Mouse (Mus musculus): ENCODE measurements around the gene Agr2. TPM values are rescaled to one million over a fixed set of nuclear protein-coding genes. Genes with fewer than 3 reads are reported as not detected.

Gene Agr2
- polyA plus RNA-seq, 1 experiment from 2014 or later, result 2.0 TPM

DNA sequence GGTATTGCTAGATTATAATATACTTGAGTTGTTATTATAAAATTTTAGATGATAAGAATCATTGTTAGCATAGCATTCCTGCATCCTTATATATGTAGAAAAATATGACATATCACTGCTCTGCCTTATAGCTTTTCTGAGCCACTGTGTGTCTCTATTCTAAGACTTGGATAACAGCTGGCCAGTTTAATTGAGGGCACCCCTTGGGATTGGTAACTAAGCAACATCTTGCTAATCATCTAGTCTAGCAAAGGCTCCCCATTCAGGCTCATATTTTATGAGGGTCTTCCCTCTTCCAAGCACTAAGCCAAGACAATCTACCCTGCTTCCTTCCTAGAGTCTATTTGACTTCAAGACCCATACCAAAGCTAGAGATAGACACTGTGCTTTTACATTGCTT is 1.4 kb downstream of the Agr2 start:
- no peaks in the 10 kb centered on the region for H3K36me3 ChIP-seq (replicated peaks)
- H3K4me1 ChIP-seq, result 0 out of 2 replicates have a peak, but pooled peaks cover 6% of the 10 kb centered on the region
- no peak overlapping the region for H3K9ac ChIP-seq
- no peaks in the 10 kb centered on the region for H3K9me3 ChIP-seq
- H3K4me3 ChIP-seq, result no peak overlapping the region
- ATAC-seq (replicated peaks), result peak; percentile 76
- H3K4me2 ChIP-seq, result no peak overlapping the region
- no peaks in the 10 kb centered on the region for H3K27me3 ChIP-seq (replicated peaks)
- 0 out of 2 replicates have a peak overlapping the region, but pooled peaks have one; percentile 42 for H3K27ac ChIP-seq

DNA sequence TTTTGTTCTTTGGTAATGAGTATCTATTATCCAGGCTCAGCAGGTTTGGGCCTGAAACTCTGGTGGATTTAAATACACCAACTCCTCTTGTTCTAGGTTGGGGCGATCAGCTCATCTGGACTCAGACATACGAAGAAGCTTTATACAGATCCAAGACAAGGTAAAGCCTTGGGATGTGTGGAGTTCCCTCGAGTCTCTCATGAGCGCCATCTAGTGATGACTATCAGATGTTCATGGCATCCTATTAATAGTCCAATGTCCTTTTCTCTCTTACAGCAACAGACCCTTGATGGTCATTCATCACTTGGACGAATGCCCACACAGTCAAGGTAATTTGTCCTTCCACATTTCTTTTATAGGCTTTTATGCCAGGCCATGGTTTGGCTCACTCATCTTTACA is 3.1 kb downstream of the Agr2 start:
- no peaks in the 10 kb centered on the region for H3K36me3 ChIP-seq (replicated peaks)
- no peaks in the 10 kb centered on the region for H3K27me3 ChIP-seq (replicated peaks)
- no peak overlapping the region for H3K9ac ChIP-seq
- ATAC-seq (replicated peaks), result no peak
- H3K4me1 ChIP-seq, result 0 out of 2 replicates have a peak, but pooled peaks cover 6% of the 10 kb centered on the region
- WGBS, result 38% methylated on average over 5 of the region's 5 CpGs
- H3K4me3 ChIP-seq, result no peak overlapping the region
- no peak overlapping the region for H3K27ac ChIP-seq
- no peaks in the 10 kb centered on the region for H3K9me3 ChIP-seq
- no peak overlapping the region for H3K4me2 ChIP-seq

DNA sequence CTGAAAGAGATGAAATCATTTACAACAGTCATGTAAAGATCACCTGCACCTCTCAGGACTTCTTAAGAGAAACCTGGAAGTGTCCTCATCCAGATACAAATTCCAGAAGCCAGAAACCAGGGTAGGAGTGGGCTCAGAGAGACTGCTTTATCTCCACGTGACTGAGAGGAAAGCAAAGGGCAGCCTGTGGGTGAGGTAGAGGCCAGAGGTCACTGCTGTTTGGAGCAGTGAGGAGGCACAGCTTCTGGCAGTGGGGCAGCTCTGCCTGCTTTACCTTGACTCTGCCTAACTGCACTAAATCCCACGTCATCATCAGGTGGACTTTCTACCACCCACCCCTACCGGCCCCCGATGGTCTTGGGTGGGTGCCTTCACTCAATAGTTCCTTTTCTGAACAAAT is 12.0 kb downstream of the Agr2 start:
- Histone ChIP-seq H3K4me2 (no peak overlapping the region), H3K36me3 (replicated peaks) (no peaks in the 10 kb centered on the region), H3K9me3 (no peaks in the 10 kb centered on the region), H3K4me1 (no peaks in the 10 kb centered on the region), H3K9ac (no peak overlapping the region), H3K27me3 (replicated peaks) (no peaks in the 10 kb centered on the region), H3K27ac (no peak overlapping the region), H3K4me3 (no peak overlapping the region)
- 60% methylated on average over 4 of the region's 4 CpGs for WGBS
- ATAC-seq (replicated peaks), result no peak

DNA sequence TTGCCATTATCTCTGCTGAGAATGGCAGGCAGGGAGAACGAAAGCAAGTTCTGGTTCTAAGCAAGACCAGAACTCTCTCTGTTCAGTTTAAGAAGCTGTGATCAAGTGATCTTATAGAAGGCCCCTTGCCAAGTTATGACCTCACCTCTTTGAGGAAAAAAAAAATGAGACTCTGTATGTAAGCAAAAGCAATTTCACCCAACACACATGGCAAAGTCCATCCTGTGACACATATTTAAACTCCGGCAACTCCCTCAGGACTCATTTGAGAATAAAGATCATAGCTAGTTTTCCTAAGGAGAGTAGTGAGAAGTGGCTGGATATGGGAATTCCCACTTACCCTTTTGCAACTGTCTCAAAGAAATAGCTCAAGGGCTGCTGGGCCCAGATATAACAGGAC is 14.9 kb downstream of the Agr2 start:
- Histone ChIP-seq H3K9ac (no peak overlapping the region), H3K36me3 (replicated peaks) (no peaks in the 10 kb centered on the region), H3K9me3 (no peaks in the 10 kb centered on the region), H3K4me2 (no peak overlapping the region), H3K27me3 (replicated peaks) (no peaks in the 10 kb centered on the region), H3K27ac (no peak overlapping the region), H3K4me3 (no peak overlapping the region), H3K4me1 (no peaks in the 10 kb centered on the region)
- no peak for ATAC-seq (replicated peaks)
- 94% methylated on average over 2 of the region's 2 CpGs for WGBS

DNA sequence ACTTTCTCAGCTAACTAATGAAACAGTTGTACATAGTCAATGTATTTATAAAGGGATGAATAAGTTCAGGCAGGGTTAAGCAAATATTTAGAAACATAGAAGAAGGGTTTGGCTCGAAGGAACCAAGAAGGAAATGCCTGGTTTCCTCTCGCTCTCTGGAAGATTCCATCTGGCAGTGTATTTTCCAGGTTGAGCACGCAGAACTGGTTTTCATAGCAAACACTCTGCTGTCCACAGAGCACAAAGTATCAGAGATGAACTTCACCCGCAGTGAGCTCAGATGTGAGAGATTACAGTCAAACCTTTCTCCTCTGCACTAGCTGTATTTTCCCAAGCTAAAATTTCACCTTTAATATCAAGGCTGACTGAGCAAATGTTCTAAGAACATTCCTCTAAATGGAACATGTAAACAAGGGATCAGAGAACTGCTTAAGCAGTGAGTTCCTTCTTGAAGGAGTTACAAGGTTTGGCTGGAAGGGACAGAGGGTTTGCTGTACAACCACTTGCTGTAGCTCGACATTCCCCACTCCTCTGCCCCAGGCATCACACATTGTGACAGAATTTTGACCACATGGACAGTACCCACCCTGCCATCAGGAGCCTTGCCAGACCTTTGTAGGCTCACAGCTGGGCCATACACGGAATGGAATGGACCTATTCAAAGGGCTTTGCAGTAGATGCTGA is 15.8 kb downstream of the Agr2 start:
- WGBS, result 79% methylated on average over 6 of the region's 6 CpGs
- H3K9ac ChIP-seq, result no peak overlapping the region
- H3K9me3 ChIP-seq, result no peaks in the 10 kb centered on the region
- no peak overlapping the region for H3K27ac ChIP-seq
- ATAC-seq (replicated peaks), result no peak
- H3K27me3 ChIP-seq (replicated peaks), result no peaks in the 10 kb centered on the region
- H3K4me3 ChIP-seq, result no peak overlapping the region
- H3K4me1 ChIP-seq, result no peaks in the 10 kb centered on the region
- H3K36me3 ChIP-seq (replicated peaks), result no peaks in the 10 kb centered on the region
- no peak overlapping the region for H3K4me2 ChIP-seq

DNA sequence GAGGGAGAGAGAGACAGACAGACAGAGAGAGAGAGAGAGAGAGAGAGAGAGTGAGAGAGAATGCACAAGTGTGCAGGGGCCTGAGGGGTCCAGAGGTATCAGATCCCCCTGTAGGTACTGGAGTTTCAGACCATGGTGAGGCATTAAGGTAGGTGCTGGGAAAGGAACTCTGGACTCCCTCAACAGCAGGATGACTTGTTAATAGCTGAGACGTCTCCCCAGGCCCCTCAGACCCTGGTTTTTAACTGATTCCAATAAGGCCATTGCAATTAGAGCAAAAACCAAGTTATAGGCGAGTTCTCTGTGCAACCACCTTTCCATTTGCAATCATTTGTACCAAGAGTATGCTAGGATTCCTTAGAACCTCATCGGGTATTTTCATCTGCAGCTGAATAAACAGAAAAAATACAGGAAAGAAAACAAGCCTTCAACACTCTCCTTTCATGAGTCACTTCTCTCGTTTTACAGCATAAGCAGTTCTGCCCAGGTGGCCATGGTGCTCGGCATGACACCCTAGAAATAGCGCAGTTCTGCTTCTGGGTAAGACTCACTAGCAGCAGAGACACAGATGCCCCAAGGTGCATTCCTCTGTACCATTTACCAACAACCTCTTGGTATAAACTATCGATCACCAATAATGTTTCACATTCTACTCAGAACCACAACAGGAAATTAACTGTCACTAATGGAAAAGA is 20.7 kb downstream of the Agr2 start:
- no peak for ATAC-seq (replicated peaks)
- no peaks in the 10 kb centered on the region for H3K27me3 ChIP-seq (replicated peaks)
- 82% methylated on average over 7 of the region's 7 CpGs for WGBS
- no peak overlapping the region for H3K4me2 ChIP-seq
- no peak overlapping the region for H3K9ac ChIP-seq
- H3K36me3 ChIP-seq (replicated peaks), result peaks cover 3% of the 10 kb centered on the region; the same call in 1 of the 2 replicates
- H3K27ac ChIP-seq, result no peak overlapping the region
- H3K9me3 ChIP-seq, result no peaks in the 10 kb centered on the region
- H3K4me1 ChIP-seq, result no peaks in the 10 kb centered on the region
- H3K4me3 ChIP-seq, result no peak overlapping the region

DNA sequence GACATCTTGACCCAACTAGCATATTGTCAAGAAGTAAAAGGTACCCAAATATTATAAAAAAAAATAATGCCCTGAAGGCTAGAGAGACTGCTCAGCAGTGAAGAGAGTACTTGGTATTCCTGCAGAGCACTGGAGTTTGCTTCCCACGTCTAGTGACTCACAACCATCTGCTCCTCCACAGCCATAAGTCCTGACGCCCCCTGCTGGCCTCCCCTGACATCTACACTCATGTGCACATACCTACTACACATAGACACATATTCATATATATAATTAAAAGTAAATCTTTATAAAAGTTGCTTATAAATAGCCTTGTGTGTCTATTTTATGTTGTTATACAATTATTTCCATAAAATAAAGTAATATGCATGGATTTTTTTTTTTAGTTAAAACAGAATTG is 25.1 kb downstream of the Agr2 start:
- H3K27me3 ChIP-seq (replicated peaks), result no peaks in the 10 kb centered on the region
- H3K4me1 ChIP-seq, result no peaks in the 10 kb centered on the region
- H3K36me3 ChIP-seq (replicated peaks), result peaks cover 12% of the 10 kb centered on the region; the same call in 1 of the 2 replicates
- H3K4me3 ChIP-seq, result no peak overlapping the region
- no peaks in the 10 kb centered on the region for H3K9me3 ChIP-seq
- WGBS, result 81% methylated on average over 2 of the region's 2 CpGs
- no peak for ATAC-seq (replicated peaks)
- no peak overlapping the region for H3K27ac ChIP-seq
- H3K4me2 ChIP-seq, result no peak overlapping the region
- H3K9ac ChIP-seq, result no peak overlapping the region

DNA sequence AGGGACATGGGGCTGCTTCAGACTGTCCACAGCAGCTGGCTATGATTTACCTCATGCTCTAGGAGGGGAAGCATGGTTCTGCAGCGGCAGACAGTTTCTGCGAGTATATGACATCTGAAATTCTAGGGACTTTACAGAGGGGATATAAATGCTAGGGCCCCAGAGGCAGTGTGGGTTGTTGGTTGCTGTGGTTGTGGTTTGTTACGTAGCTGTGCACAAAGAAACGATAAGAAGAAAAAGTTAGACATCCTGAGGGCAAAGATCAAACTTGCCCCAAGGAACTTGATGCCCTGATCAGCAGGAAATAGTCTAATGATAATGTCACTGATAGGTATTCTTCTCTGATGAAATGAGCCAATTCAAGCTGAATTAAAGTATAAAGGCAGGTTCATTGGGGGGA is 26.9 kb downstream of the Agr2 start:
- H3K4me3 ChIP-seq, result no peak overlapping the region
- no peak overlapping the region for H3K27ac ChIP-seq
- WGBS, result 91% methylated on average over 4 of the region's 4 CpGs
- no peaks in the 10 kb centered on the region for H3K9me3 ChIP-seq
- H3K4me1 ChIP-seq, result no peaks in the 10 kb centered on the region
- ATAC-seq (replicated peaks), result no peak
- no peaks in the 10 kb centered on the region for H3K27me3 ChIP-seq (replicated peaks)
- peaks cover 12% of the 10 kb centered on the region; the same call in 1 of the 2 replicates for H3K36me3 ChIP-seq (replicated peaks)
- no peak overlapping the region for H3K4me2 ChIP-seq
- no peak overlapping the region for H3K9ac ChIP-seq

DNA sequence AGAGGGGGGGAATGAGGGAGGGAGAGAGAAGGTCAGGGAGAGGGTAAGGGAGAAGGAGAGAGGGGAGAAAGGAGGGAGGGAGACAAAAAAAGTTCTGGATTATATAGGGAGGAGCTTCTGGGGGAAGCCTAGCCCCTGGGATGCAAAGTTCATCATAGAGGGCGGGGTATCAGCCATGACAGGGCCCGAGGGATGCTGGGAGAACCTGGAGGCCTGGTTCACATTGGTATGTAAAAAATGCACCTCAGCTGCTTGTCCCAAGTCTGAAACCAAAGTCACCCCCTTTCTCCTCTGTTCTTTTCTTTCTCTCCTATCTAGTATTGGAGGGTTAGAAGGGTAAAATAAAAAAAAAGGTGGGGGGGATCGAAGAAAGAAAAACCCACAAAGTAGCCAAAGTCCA is 27.4 kb downstream of the Agr2 start:
- no peak for ATAC-seq (replicated peaks)
- 92% methylated on average over 3 of the region's 3 CpGs for WGBS
- no peaks in the 10 kb centered on the region for H3K9me3 ChIP-seq
- H3K9ac ChIP-seq, result no peak overlapping the region
- H3K27ac ChIP-seq, result no peak overlapping the region
- H3K4me1 ChIP-seq, result no peaks in the 10 kb centered on the region
- H3K4me3 ChIP-seq, result no peak overlapping the region
- peaks cover 12% of the 10 kb centered on the region; the same call in 1 of the 2 replicates for H3K36me3 ChIP-seq (replicated peaks)
- H3K27me3 ChIP-seq (replicated peaks), result no peaks in the 10 kb centered on the region
- H3K4me2 ChIP-seq, result no peak overlapping the region

DNA sequence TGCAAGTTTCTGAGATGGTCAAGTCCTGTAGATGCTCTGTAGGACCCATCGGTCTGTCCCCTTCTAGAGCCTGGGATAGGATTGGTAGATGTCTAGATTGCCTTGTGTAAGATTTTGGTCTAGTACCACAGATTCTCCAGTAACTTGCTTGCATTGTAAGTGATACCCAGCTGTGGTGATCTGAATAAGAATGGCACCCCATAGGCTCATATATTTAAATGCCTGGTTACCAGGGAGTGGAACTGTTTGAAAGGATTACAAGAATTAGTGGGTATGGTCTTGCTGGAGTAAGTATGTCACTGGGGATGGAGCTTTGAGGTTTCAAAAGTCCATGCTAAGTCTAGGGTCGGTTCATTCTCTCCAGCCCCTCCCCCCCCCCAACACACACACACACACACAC is 28.0 kb downstream of the Agr2 start:
- 61% methylated on average over 2 of the region's 2 CpGs for WGBS
- Histone ChIP-seq H3K27me3 (replicated peaks) (no peaks in the 10 kb centered on the region), H3K9me3 (no peaks in the 10 kb centered on the region), H3K4me2 (no peak overlapping the region), H3K36me3 (replicated peaks) (peaks cover 12% of the 10 kb centered on the region; the same call in 1 of the 2 replicates), H3K9ac (no peak overlapping the region), H3K27ac (no peak overlapping the region), H3K4me3 (no peak overlapping the region), H3K4me1 (no peaks in the 10 kb centered on the region)
- ATAC-seq (replicated peaks), result no peak

DNA sequence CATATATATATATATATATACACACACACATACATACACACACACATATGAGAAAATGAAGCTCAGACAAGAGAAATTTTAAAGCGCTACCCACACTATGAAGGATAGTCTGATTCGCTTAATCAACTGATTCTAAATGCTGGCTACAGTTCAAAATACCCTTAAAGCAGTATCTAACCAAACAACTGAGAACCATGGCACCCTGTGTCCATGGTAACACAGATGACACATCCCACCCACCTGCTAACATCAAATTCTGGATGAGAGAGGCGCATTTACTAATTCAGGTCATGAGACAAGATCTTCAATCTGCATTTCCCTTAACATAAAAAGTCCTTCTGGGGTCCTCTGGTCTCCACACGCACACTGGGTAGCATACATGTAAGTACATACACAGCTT is 33.4 kb downstream of the Agr2 start:
- ATAC-seq (replicated peaks), result no peak
- Histone ChIP-seq H3K27ac (no peak overlapping the region), H3K4me1 (peaks cover 3% of the 10 kb centered on the region), H3K4me2 (no peak overlapping the region), H3K36me3 (replicated peaks) (no peaks in the 10 kb centered on the region), H3K9me3 (no peaks in the 10 kb centered on the region), H3K4me3 (no peak overlapping the region), H3K27me3 (replicated peaks) (no peaks in the 10 kb centered on the region), H3K9ac (no peak overlapping the region)
- WGBS, result 88% methylated on average over 4 of the region's 4 CpGs

DNA sequence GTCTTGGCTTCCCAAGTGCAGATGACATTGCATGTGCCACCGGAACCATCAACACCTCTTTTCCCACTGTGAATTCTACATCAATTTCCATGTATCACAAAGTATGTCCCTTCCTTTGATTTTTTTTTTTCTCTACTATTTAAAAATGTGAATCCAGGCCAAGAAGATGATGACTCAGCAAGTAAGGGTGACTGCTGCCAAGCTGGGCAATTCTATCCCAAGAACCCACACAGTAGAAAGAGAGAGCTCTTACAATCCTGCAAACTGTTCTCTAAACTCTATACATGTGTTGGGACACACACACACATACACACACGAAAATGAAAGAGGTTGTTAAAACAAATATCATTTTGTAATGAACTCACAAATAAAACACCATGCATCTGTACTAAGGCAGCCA is 34.5 kb downstream of the Agr2 start:
- Histone ChIP-seq H3K4me1 (peaks cover 3% of the 10 kb centered on the region), H3K4me2 (no peak overlapping the region), H3K9ac (no peak overlapping the region), H3K36me3 (replicated peaks) (no peaks in the 10 kb centered on the region), H3K9me3 (no peaks in the 10 kb centered on the region), H3K27me3 (replicated peaks) (no peaks in the 10 kb centered on the region), H3K27ac (no peak overlapping the region), H3K4me3 (no peak overlapping the region)
- 89% methylated on average over 2 of the region's 2 CpGs for WGBS
- ATAC-seq (replicated peaks), result no peak
